Mouse (Mus musculus): ENCODE results near the gene 4931429L15Rik. TPM values are rescaled to one million over a fixed set of nuclear protein-coding genes. Genes with fewer than 3 reads are reported as not detected.

Gene 4931429L15Rik
- total RNA-seq, 2 experiments from 2014 or later = not detected

DNA sequence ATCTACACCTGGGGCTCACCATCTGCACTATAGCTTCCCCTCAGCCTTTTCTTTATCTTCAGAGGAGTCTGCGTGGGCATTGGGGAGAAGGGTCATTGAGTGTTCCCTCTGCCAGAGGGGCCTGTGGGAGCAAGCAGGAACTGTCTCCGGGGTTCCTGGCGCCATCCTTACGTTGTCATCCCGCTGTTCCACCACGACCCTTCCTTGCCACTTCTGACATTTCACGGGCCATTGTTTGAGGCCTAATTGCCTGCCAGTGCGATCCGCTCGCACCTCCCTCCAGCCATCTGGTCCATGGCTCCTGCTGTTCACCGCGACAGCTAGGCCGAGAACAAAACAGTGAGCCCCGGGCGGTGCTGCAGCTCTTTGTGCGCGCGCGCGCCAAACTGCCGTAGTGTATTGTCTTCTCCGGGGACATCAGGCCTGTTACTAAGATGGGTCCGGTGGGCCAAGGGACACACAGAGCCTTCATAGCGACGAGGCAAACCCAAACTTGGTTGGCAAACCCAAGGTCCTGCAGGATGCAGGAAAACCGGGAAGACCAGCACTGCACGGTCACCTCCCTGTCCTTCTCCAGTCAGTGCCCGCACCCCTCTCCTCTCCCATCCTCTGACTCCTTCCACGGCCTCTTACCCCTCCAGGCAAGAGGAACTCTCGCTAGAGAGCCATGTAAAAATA is 8.9 kb upstream of the 4931429L15Rik start:
- no peak for ATAC-seq (replicated peaks; ENCODE audit: low FRiP score, low TSS enrichment, poor library complexity, severe bottlenecking)

DNA sequence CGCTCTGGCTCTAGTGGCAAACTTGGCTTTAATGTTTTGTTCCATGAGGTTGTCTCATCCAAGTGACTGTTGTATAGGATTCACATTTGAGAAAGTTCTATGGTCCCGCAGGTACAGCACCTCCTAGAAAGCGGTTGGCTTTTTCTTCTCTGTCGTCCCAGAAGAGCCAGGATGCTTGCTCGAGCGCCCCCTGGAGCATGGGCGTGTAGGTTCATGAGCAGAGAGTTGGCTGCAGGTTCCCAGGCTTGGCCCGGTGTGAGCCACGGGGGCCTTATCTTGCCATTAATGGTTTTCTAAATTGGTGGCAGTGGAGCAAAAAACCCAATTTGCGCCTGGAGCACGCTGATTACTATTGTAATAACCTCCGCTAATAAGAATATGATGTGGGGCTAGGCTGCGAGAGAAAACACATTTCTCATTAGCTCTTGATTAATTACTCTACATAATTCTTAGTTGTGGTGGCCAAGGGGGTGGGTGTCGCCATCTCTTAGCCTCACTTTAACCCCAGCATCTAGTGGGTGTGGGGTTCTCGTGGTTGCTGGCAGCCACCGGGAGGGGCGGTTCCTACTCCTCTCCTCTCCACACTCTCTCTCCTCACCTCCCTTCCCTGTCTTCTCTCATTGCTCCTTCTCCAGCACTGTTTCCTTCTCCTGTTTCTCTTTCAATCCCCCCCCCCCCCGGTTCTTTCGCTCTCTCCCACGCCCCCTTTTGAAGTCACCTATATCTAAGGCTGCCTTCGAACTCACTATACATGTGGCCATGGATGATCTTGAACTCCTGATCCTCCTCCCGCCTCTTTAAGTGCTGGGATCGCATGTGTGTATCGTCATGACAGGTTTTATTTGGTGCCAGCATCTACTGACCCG is 8.2 kb upstream of the 4931429L15Rik start:
- 0 out of 2 replicates have a peak, but pooled peaks have one; percentile 42 for ATAC-seq (replicated peaks; ENCODE audit: low FRiP score, low TSS enrichment, poor library complexity, severe bottlenecking)

DNA sequence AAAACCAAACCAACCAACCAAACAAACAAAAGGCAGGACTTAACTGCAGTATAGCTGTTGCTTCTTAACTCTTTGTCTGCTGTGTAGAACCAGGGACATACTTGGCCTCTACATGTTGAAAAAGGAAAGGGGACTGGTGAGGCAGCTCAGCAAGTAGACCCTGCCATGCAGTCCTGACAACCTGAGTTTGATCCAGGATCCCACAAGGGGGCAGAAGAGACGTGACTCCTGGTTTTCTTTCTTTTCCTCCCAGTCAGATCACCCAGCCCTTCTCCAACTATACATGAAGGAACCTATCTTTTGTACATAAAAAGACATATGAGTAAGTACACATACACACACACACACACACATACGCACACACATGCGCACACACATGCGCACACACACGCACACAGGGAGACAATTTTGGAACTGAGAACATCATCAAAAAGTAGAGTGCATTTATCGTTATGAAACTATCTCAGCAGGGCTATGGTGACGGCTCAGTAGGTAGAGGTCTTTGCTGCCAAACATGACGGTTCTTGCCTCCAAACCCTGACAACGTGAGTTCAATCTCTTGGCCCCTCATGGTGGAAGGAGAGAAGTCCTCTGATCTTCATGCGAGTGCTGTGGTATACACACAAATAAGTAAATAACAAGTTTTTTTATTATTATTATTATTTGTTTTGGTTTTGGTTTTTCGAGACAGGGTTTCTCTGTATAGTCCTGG is 7.1 kb upstream of the 4931429L15Rik start:
- ATAC-seq (replicated peaks; ENCODE audit: low FRiP score, low TSS enrichment, poor library complexity, severe bottlenecking) = no peak

DNA sequence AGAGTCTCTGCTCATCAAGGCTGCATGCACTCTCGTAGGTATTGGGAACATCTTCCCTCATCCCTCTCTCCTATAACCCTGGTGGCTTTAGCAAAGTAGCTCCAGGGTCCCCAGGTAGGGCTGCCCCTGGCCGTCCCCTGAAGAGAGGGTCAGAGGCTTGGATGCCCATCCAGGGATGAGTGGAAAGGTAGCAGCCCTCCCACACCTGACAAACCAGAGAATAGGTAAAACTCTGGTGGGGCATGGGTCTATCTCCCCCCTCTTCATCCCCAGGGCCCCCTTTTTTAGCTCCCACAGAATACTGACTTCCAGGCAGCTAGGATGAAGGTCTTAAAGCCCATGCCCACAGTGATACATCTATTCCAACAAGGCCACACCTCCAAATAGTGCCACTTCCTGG is 675 bp upstream of the 4931429L15Rik start:
- ATAC-seq (replicated peaks; ENCODE audit: low FRiP score, low TSS enrichment, poor library complexity, severe bottlenecking) = no peak

DNA sequence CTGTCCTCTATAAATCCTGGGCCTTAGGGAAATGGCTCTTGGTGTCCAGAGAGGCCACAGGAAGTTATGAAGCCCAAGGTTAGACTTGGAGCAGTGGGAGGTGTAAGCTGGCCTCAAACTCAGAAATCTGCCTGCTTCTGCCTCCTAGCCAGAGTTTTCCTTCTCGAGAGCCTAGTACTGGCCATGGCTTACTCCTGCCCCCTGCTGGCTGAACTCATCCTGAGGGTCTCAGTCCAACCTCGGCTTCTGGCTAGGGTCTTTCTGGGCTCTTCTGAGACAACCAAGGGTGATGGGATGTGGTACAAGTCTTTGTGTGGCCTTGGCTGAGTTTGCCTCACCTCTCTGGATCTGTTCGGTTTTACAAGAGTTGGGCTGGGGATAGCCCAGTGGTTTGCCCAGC is 1.8 kb downstream of the 4931429L15Rik start:
- ATAC-seq (replicated peaks; ENCODE audit: low FRiP score, low TSS enrichment, poor library complexity, severe bottlenecking) = no peak

DNA sequence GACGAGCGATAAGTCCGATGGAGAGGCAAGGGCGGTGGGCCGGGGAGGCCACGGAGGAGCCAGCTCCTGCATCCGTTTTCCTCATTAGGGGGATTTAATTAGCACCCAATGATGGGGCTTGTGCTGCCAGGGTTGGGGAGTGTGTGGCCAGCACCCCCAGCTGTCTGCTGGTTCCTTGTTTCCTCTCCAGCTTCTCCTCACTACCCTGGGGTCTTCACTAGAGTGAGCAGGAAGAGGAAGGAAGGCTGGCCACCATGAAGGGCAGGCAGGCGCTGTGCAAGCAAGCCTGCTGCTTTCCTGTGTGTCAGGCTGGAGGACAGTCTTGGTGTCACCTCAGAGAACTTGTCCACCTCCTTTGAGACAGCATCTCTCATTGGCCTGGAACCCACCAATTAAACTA is 2.9 kb downstream of the 4931429L15Rik start:
- no peak for ATAC-seq (replicated peaks; ENCODE audit: low FRiP score, low TSS enrichment, poor library complexity, severe bottlenecking)

DNA sequence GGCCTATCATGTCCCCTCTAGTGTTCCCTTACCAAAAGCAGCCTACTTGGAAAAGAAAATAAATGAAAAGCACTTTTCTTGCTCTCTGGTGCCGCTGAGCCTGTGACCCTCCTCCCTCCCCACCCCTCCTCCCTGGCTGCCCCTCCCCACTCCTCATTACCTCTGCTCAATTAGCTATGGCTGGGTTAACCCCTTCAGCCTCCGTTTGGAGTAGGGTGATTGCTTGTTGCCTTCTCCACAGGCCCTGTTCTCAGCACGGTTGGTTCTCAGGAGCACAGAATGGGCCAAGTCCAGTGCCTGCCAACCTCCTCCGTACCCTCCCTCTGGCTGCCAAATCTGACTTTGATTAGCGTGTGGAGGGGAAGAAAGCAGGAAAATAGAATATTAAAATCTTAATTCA is 3.4 kb downstream of the 4931429L15Rik start:
- no peak for ATAC-seq (replicated peaks; ENCODE audit: low FRiP score, low TSS enrichment, poor library complexity, severe bottlenecking)

DNA sequence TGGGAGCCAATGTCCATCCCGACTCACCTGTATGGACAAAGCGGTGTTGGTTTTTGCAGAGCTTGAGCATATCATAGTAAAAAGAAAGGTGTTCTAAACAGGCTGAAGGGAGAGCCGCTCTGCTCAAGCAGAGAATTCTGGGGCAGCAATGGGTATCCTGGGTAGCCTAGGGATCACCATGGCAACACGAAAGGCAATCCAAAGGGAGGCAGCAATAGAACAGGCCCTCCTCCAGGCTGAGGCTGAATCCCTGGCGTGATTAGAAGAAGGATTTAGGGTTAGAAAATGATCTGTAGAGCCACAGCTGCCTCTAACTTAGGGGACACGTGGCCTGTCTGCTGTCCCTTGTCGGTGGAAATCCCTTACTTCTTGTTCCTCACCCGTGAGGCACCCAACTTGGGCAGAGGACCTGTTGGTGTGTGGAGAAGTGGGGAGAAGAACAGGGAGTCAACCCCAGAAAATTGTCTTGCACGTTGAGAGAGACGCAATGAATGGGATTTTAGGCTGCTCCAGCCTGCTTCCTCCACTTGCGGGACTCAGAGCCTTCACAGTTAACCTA is 3.9 kb downstream of the 4931429L15Rik start:
- no peak for ATAC-seq (replicated peaks; ENCODE audit: low FRiP score, low TSS enrichment, poor library complexity, severe bottlenecking)

DNA sequence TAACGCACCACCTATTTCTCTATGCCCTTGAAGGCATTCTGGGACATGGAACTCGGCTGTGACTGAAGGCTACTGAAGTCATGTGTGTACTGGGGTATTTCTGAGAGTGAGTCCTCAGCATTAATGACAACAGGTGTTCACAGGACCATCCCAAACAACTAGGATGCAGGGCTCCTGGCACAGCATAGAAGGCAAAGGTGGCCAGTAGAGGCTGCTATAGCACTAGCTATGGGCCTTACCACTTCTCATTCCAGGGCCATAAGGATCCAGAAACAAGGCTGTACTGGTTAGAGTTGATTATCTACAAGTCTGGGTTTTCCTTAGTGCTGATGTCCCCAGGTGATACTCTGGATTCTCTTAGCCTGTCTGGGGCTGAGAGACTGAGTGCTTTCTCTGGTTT is 4.9 kb downstream of the 4931429L15Rik start:
- no peak for ATAC-seq (replicated peaks; ENCODE audit: low FRiP score, low TSS enrichment, poor library complexity, severe bottlenecking)

DNA sequence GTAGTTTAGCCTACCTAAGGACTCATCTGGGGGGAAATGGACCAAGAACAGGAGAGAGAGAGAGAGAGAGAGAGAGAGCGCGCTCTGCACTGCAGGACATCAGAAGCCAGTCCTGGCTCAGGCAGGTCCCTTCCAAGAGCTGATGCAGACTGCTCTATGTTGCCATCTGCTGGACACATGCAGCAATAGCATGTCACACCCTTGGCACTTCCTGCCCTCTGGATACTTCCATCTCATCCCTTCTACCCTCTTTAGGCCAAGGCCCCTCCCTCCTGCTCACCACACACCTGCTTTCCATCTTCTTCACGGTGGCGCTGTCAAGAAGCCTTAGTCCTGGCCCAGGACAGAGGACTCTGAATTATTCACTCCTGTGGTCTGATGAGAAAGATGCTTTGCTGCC is 5.3 kb downstream of the 4931429L15Rik start:
- peak; percentile 79 for ATAC-seq (replicated peaks; ENCODE audit: low FRiP score, low TSS enrichment, poor library complexity, severe bottlenecking)

DNA sequence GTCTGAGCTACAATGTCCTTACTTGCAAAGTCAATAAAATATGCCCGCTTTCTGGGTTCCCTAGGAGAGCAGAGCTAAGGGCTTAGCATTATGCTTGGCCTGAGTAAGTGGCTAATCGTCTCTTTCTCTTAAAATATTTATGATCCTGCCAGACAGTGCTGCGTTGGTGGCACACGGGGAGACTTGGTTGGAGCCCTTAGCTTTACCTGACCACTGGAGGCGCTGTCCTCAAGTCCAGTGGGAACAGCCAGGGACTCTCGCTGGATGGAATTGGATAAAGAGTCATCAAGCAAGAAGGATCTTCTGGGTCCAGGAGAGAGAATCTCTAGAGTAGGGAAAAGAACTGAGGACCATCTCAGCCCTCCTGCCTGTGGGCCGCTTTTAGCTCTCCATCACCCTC is 10.7 kb downstream of the 4931429L15Rik start:
- 0 out of 2 replicates have a peak, but pooled peaks have one; percentile 47 for ATAC-seq (replicated peaks; ENCODE audit: low FRiP score, low TSS enrichment, poor library complexity, severe bottlenecking)

DNA sequence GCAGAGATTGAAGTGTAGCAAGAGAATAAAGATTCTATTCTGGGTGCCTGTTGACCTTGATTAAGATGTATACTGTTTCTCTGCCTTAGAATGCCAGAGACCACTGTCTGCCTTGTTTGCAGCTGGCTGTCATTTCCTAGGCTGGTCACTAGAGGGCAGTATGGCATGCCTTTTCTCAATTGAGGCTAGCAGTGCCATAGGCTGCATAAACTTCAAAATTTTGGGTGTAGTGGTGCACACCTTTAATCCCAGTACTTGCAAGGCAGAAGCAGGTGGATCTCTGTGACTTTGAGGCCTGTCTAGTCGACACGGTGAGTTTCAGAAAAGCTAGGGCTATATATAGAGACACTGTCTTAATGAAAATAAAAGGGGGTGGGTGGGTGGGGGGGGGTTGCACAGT is 17.6 kb downstream of the 4931429L15Rik start:
- peak; percentile 78 for ATAC-seq (replicated peaks; ENCODE audit: low FRiP score, low TSS enrichment, poor library complexity, severe bottlenecking)

DNA sequence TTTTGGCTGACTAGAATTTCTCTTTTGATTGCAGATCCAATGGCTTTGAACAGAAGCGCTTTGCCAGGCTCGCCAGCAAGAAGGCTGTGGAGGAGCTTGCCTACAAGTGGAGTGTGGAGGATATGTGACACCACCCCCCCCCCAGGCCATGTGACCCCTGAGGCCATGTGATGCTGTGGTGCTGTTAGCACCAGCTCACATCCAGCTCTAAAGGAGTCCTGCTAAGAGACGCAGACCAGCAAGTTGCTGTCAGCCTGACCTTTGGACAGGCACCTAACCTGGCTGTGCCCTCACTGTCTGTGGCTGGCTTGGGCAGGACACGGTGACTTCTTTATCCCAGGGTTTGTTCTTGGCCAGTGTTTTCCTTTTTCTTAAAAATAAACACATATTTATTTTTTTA is 21.4 kb downstream of the 4931429L15Rik start:
- no peak for ATAC-seq (replicated peaks; ENCODE audit: low FRiP score, low TSS enrichment, poor library complexity, severe bottlenecking)

DNA sequence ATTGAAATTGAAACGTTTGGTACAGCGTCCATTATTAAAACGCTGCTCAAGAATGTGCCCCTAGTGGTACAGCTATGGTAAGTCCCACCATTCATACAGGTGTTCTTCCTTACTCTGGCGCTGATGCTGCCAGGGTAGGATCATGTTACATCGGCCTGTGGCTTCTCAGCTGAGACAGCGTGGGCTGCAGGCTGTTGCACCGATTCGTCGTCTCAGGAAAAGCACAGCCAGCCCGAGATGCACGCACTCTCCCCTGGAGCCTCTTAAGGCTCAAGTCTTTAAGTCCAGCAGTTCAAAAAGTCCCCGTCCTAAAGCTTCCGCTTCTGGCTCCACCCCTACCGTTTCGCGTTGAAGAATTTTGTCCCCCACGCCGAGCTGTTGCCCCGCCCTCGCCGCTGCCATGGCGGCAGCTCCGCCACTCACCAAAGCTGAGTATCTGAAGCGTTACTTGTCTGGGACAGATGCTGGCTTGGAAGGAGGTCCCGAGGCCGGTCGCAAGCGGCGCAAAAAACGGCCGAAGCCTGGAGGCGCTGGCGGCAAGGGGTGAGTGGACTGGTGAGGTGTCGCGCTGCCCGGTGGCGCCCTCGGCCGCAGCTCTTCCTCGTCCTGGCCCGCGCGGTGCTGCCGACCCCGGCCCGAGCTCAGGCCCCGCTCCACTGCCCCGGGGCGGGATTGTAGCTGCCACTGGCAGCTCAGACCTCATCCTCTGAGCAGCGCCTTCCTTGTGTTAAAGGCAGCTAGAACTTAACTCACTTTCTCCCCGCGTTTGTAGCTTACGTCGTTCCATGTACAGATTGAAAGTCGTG is 37.0 kb downstream of the 4931429L15Rik start, which contains the start of gene Bud13:
Gene Bud13, plus strand, starts transcription at position 378 of the 806 bp plus-strand sequence.
- peak; percentile 95 for ATAC-seq (replicated peaks; ENCODE audit: low FRiP score, low TSS enrichment, poor library complexity, severe bottlenecking)

DNA sequence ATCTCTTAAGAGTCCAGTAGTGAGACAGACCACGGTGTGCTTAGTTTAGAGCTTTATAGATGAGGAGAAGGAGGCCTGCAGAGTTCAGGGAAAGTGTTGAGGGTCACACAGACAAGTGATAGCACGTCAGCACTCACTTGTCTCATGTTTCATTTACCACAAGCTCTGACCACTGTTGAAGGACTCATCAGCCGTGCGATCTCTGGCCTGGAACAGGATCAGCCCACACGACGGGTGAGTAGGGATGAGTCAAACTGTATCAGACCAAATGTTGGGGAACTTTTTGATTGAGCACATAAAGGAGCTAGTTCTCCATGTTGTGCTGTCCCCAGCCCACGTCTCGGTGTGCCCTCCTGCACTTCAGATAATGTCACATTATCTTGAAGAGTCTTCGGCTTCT is 45.3 kb downstream of the 4931429L15Rik start:
- no peak for ATAC-seq (replicated peaks; ENCODE audit: low FRiP score, low TSS enrichment, poor library complexity, severe bottlenecking)

DNA sequence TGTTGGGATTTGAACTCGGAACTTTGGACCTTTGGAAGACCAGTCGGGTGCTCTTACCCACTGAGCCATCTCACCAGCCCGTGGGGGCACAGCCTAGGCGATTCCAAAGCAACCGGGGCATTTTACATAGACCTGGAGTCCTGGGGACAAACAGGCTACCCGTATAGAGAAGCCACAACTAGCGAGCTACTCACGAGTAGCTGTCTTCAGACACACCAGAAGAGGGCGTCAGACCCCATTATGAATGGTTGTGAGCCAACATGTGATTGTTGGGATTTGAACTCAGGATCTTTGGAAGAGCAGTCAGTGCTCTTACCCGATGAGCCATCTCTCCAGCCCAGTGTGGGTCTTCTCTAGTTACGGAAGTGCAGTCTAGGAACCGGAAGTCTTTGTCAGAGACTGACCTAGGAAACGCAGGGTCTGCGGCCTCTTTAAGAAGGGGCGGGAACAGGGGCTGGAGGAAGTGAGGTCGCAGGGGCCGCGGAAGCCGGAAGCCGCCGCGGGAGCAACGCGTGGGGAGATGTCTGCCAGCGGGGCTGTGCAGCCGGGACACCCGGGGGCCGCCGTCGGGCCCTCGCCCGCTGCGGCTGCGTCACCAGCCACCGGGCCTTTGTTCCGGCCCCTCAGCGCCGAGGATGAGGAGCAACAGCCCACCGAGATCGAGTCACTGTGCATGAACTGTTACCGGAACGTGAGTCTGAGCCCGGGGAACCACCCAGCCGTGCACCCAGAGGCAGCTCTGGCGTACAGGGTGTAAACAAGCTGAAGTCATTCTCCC is 46.9 kb downstream of the 4931429L15Rik start, which contains the start of gene Zpr1:
Gene Zpr1, plus strand, starts transcription at position 388 of the 778 bp plus-strand sequence.
- ATAC-seq (replicated peaks; ENCODE audit: low FRiP score, low TSS enrichment, poor library complexity, severe bottlenecking) = peak; percentile 93

DNA sequence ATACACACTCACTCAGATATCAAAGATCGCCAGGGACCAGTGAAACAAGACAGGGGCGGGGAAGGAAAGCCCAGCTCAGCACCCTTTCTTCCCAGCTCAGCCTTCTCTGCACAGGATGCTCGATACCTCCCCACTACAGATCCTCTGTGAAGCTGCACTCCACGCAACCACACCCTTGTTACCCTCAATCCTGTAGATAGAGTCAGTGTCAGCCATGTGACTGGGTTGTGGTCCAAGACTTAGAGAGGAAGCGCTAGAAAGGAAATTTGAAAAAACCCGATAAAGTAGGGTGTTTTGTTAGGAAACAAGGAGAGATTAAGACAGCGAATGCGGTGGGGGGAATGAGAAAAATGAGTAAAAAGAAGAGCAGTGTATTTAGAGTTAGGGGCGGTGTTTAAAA is 47.7 kb downstream of the 4931429L15Rik start:
- ATAC-seq (replicated peaks; ENCODE audit: low FRiP score, low TSS enrichment, poor library complexity, severe bottlenecking) = peak; percentile 48

DNA sequence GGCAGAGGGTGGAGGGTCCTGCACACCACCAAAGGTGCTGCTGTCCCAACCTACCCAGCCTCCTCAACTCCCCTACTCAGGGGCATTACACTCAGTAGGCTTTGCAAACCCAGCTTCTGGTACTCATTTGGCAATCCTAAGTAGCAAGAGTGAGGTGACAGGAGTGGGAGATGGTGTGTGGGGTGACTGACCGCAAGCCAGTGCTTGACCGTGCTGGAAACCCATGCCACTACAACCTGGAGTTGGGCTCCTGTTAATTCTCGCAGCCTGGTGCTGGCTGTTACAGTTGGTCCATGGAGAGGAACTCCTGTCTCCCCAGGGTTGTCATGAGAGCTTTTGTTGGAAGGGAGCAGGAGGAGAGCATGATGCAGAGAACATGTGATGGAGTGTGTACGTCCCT is 49.0 kb downstream of the 4931429L15Rik start:
- no peak for ATAC-seq (replicated peaks; ENCODE audit: low FRiP score, low TSS enrichment, poor library complexity, severe bottlenecking)
